Mouse (Mus musculus) MEL (cell line): ENCODE measurements around the gene Glyctk. TPM values are rescaled to one million over a fixed set of nuclear protein-coding genes. Genes with fewer than 3 reads are reported as not detected.

Experiments used
- DNase-seq: peaks from one replicate; pipeline ENCODE4 v3.0.0; 2011; ENCODE audit warnings: low read depth, low spot score
- H3K27ac ChIP-seq: 2 replicates; pipeline ENCODE4 v1.5.1; 2012; ENCODE audit warnings: low read depth, mild to moderate bottlenecking, control low read depth, low read length, moderate library complexity; ENCODE audit not compliant: control insufficient read depth
- H3K27me3 ChIP-seq, 2 experiments: fragments of 150-350 bp in 1 of 2; sonication (generic) in 1 of 2; 2 replicates each; pipeline ENCODE4 v1.6.1; 2012; ENCODE audit warnings: low read length in 2 of 2, mild to moderate bottlenecking in 2 of 2, improper control_type of control experiment in 1 of 2, moderate library complexity in 1 of 2; ENCODE audit not compliant: insufficient read depth in 2 of 2, control insufficient read depth in 1 of 2
- H3K36me3 ChIP-seq, 2 experiments: 2 replicates each; pipeline ENCODE4 v1.6.1; 2012 to 2014; ENCODE audit warnings: low read length in 2 of 2, improper control_type of control experiment in 1 of 2, inconsistent platforms in 1 of 2, mild to moderate bottlenecking in 1 of 2; ENCODE audit not compliant: insufficient read depth in 2 of 2, control insufficient read depth in 1 of 2
- H3K4me1 ChIP-seq, 2 experiments: fragments of 150-350 bp in 1 of 2; sonication (generic) in 1 of 2; 2 replicates each; pipeline ENCODE4 v1.6.1; 2012; ENCODE audit warnings: low read length in 2 of 2, improper control_type of control experiment in 1 of 2, mild to moderate bottlenecking in 1 of 2; ENCODE audit not compliant: insufficient read depth in 2 of 2, control insufficient read depth in 1 of 2
- H3K4me3 ChIP-seq, 2 experiments: fragments of 150-350 bp in 1 of 2; sonication (generic) in 1 of 2; 2 replicates each; pipeline ENCODE4 v1.5.1; 2012; ENCODE audit warnings: low read depth in 2 of 2, low read length in 2 of 2, mild to moderate bottlenecking in 2 of 2, moderate library complexity in 2 of 2, control low read depth in 1 of 2, improper control_type of control experiment in 1 of 2; ENCODE audit not compliant: control insufficient read depth in 1 of 2, insufficient read depth in 1 of 2
- H3K79me2 ChIP-seq: 2 replicates; pipeline ENCODE4 v1.6.1; 2012; ENCODE audit warnings: mild to moderate bottlenecking, low read length, moderate library complexity; ENCODE audit not compliant: control insufficient read depth, poor library complexity, insufficient read depth
- H3K9ac ChIP-seq: 2 replicates; pipeline ENCODE4 v1.6.1; 2012; ENCODE audit warnings: low read depth, mild to moderate bottlenecking, control low read depth, low read length, moderate library complexity; ENCODE audit not compliant: control insufficient read depth, poor library complexity, severe bottlenecking
- H3K9me3 ChIP-seq: fragments of 150-350 bp; sonication (generic); replicated peaks from 2 replicates; pipeline ENCODE4 v1.6.1; 2012; ENCODE audit warnings: mild to moderate bottlenecking, low read length, improper control_type of control experiment, moderate library complexity; ENCODE audit not compliant: insufficient read depth
- BHLHE40 ChIP-seq: IDR thresholded peaks from 2 replicates; pipeline ENCODE4 v1.6.1; 2012; ENCODE audit warnings: low read depth, mild to moderate bottlenecking, inconsistent platforms, low read length, improper control_type of control experiment, borderline replicate concordance
- CHD1 ChIP-seq: IDR thresholded peaks from 2 replicates; pipeline ENCODE4 v1.6.1; 2012; ENCODE audit warnings: low read depth, mild to moderate bottlenecking, inconsistent platforms, low read length, improper control_type of control experiment
- CHD2 ChIP-seq: IDR thresholded peaks from 2 replicates; pipeline ENCODE4 v1.6.1; 2011; ENCODE audit warnings: low read length, improper control_type of control experiment
- CTCF ChIP-seq, 3 experiments: IDR thresholded peaks in 2 of 3; conservative IDR thresholded peaks in 1 of 3; 2 replicates each; pipeline ENCODE4 v1.5.1; 2011 to 2012; ENCODE audit warnings: low read length in 3 of 3, low read depth in 2 of 3, mild to moderate bottlenecking in 2 of 3, improper control_type of control experiment in 1 of 3, inconsistent platforms in 1 of 3, mixed read lengths in 1 of 3, moderate library complexity in 1 of 3; ENCODE audit not compliant: control insufficient read depth in 1 of 3, insufficient read depth in 1 of 3, poor library complexity in 1 of 3, severe bottlenecking in 1 of 3
- JUND ChIP-seq: IDR thresholded peaks from 2 replicates; pipeline ENCODE4 v1.6.1; 2011; ENCODE audit warnings: low read depth, mild to moderate bottlenecking, improper control_type of control experiment, low read length
- KAT2A ChIP-seq: conservative IDR thresholded peaks from 2 replicates; pipeline ENCODE4 v1.6.1; 2012; ENCODE audit warnings: low read depth, low read length, improper control_type of control experiment, inconsistent platforms
- MAFK ChIP-seq: IDR thresholded peaks from 2 replicates; pipeline ENCODE4 v1.6.1; 2011; ENCODE audit warnings: low read depth, mild to moderate bottlenecking, low read length, improper control_type of control experiment, borderline replicate concordance
- MAZ ChIP-seq: IDR thresholded peaks from 2 replicates; pipeline ENCODE4 v1.6.1; 2012; ENCODE audit warnings: low read depth, mild to moderate bottlenecking, inconsistent platforms, low read length, improper control_type of control experiment
- MEF2A ChIP-seq: IDR thresholded peaks from 2 replicates; pipeline ENCODE4 v1.6.1; 2014; ENCODE audit warnings: low read depth, mild to moderate bottlenecking, inconsistent platforms, low read length, improper control_type of control experiment; ENCODE audit not compliant: poor library complexity, insufficient replicate concordance, severe bottlenecking; ENCODE audit errors: extremely low read depth
- MYB ChIP-seq: IDR thresholded peaks from 2 replicates; pipeline ENCODE4 v1.6.1; 2011; ENCODE audit warnings: mild to moderate bottlenecking, low read depth, low read length, improper control_type of control experiment
- MYC ChIP-seq: IDR thresholded peaks from 2 replicates; pipeline ENCODE4 v1.6.1; 2011; ENCODE audit warnings: low read depth, mild to moderate bottlenecking, low read length, improper control_type of control experiment, moderate library complexity
- NELFE ChIP-seq: IDR thresholded peaks from 2 replicates; pipeline ENCODE4 v1.6.1; 2011; ENCODE audit warnings: low read depth, low read length, improper control_type of control experiment
- NRF1 ChIP-seq: IDR thresholded peaks from 2 replicates; pipeline ENCODE4 v1.6.1; 2014; ENCODE audit warnings: low read depth, mild to moderate bottlenecking, inconsistent platforms, low read length, improper control_type of control experiment, moderate library complexity; ENCODE audit not compliant: poor library complexity, insufficient read depth, severe bottlenecking
- POLR2AphosphoS2 ChIP-seq: IDR thresholded peaks from 2 replicates; pipeline ENCODE4 v1.6.1; 2011; ENCODE audit warnings: low read length, improper control_type of control experiment
- POLR2AphosphoS5 ChIP-seq: IDR thresholded peaks from 2 replicates; pipeline ENCODE4 v1.6.1; 2012; ENCODE audit warnings: low read depth, borderline replicate concordance, mild to moderate bottlenecking, inconsistent platforms, low read length, moderate library complexity, mixed read lengths
- RAD21 ChIP-seq: IDR thresholded peaks from 2 replicates; pipeline ENCODE4 v1.6.1; 2011; ENCODE audit warnings: mild to moderate bottlenecking, low read depth, low read length, improper control_type of control experiment
- SMC3 ChIP-seq: IDR thresholded peaks from 2 replicates; pipeline ENCODE4 v1.6.1; 2011; ENCODE audit warnings: low read depth, low read length, improper control_type of control experiment
- TBP ChIP-seq: IDR thresholded peaks from 2 replicates; pipeline ENCODE4 v1.8.0; 2011; ENCODE audit warnings: low read depth, low read length, improper control_type of control experiment
- UBTF ChIP-seq: IDR thresholded peaks from 2 replicates; pipeline ENCODE4 v1.6.1; 2012; ENCODE audit warnings: low read depth, mild to moderate bottlenecking, inconsistent platforms, low read length, improper control_type of control experiment, moderate library complexity, borderline replicate concordance; ENCODE audit not compliant: insufficient read depth
- USF1 ChIP-seq: IDR thresholded peaks from 2 replicates; pipeline ENCODE4 v1.6.1; 2014; ENCODE audit warnings: low read depth, mild to moderate bottlenecking, inconsistent platforms, low read length, improper control_type of control experiment, moderate library complexity
- USF2 ChIP-seq, 2 experiments: IDR thresholded peaks; 2 replicates each; pipeline ENCODE4 v1.6.1; 2011 to 2012; ENCODE audit warnings: improper control_type of control experiment in 2 of 2, low read length in 2 of 2, borderline replicate concordance in 1 of 2, inconsistent platforms in 1 of 2, low read depth in 1 of 2, mild to moderate bottlenecking in 1 of 2; ENCODE audit not compliant: insufficient read depth in 1 of 2
- ZC3H11A ChIP-seq: IDR thresholded peaks from 2 replicates; pipeline ENCODE4 v1.6.1; 2012; ENCODE audit warnings: low read depth, mild to moderate bottlenecking, inconsistent platforms, low read length, improper control_type of control experiment
- ZKSCAN1 ChIP-seq: IDR thresholded peaks from 2 replicates; pipeline ENCODE4 v1.6.1; 2012; ENCODE audit warnings: low read depth, mild to moderate bottlenecking, inconsistent platforms, low read length, improper control_type of control experiment, moderate library complexity
- ZMIZ1 ChIP-seq: IDR thresholded peaks from 2 replicates; pipeline ENCODE4 v1.6.1; 2012; ENCODE audit warnings: low read depth, mild to moderate bottlenecking, inconsistent platforms, low read length, improper control_type of control experiment, moderate library complexity
- polyA plus RNA-seq, 2 experiments: library from polyadenylated mRNA; stranded (reverse) in 1 of 2; unstranded in 1 of 2; fragments of >175 nt in 1 of 2; fragments of >200 nt in 1 of 2; gene quantifications; 2 replicates each; pipeline versions ENCODE4 v1.2.1 to v1.2.4; 2012; ENCODE audit warnings: low replicate concordance in 2 of 2, low read depth in 1 of 2; ENCODE audit not compliant: insufficient read length in 2 of 2, insufficient read depth in 1 of 2, missing spikeins in 1 of 2
- total RNA-seq: library from RNA; depleted of rRNA; stranded (reverse); fragments of 300-350 nt; gene quantifications from 2 replicates; pipeline ENCODE4 v1.2.3, GENCODE M21; 2012

The Glyctk gene
- total and polyA plus RNA-seq, 3 experiments: 3.1 to 3.3 TPM; not detected in 1

- TF ChIP-seq MYB (no peak), UBTF (no peak), USF1 (peak; percentile 47; the same call in 1 of the 2 replicates), POLR2AphosphoS2 (no peak), SMC3 (no peak), MEF2A (no peak), BHLHE40 (no peak), JUND (no peak), NELFE (peak; percentile 66), CHD1 (no peak), POLR2AphosphoS5 (no peak), USF2 (IDR thresholded peaks at IDR 0.05; ENCODE audit: borderline replicate concordance in 1 of 2, insufficient read depth in 1 of 2, low read depth in 1 of 2, low read length in 2 of 2) (no peak), ZMIZ1 (0 out of 2 replicates have a peak, but pooled peaks have one; percentile 41), CHD2 (peak; percentile 11; the same call in 1 of the 2 replicates), KAT2A (no peak; the same call in 1 of the 2 replicates), MYC (no peak), MAFK (no peak), NRF1 (no peak), ZKSCAN1 (no peak), MAZ (no peak), TBP (no peak; the same call in none of the 2 replicates)
These were observed 1.9 kb upstream of the Glyctk start (continued) for GRCm38 (mm10) chr9:106159784-106160301.

- Histone ChIP-seq H3K36me3 (peaks cover 0 to 2% of the 10 kb centered on the region in 2 experiments; a peak in 1 of 4 replicates), H3K27ac (no peak overlapping the region), H3K27me3 (no peaks in the 10 kb centered on the region), H3K9ac (no peak overlapping the region), H3K9me3 (no peaks in the 10 kb centered on the region), H3K79me2 (no peaks in the 10 kb centered on the region; the same call in 1 of the 2 replicates), H3K4me1 (peaks cover 2 to 6% of the 10 kb centered on the region in 2 experiments; a peak in 3 of 4 replicates), H3K4me3 (peak overlapping the region; percentile 73 to 77; a peak in 3 of 4 replicates)
- TF ChIP-seq RAD21: no peak
- no peak for TF ChIP-seq ZC3H11A
- no peak for TF ChIP-seq CHD1
- TF ChIP-seq MAZ: no peak
- no peak for TF ChIP-seq CTCF (IDR thresholded peaks at IDR 0.05 in 2 of 3, conservative IDR thresholded peaks at IDR 0.05 in 1 of 3; ENCODE audit: control insufficient read depth in 1 of 3, insufficient read depth in 1 of 3, low read depth in 2 of 3, low read length in 3 of 3, poor library complexity in 1 of 3, severe bottlenecking in 1 of 3)
- no peak for TF ChIP-seq NELFE
- TF ChIP-seq KAT2A: no peak
- TF ChIP-seq POLR2AphosphoS5: no peak
- TF ChIP-seq ZMIZ1: no peak
- DNase-seq: no peak
These were observed 1.3 kb upstream of the Glyctk start for GRCm38 (mm10) chr9:106159237-106159636.
